Mouse (Mus musculus) megakaryocyte, embryonic 14.5 days (primary cell): ENCODE data around the gene Adssl1.

Experiments
- FLI1 ChIP-seq: IDR thresholded peaks from 2 replicates; pipeline ENCODE4 v1.6.1; 2012; ENCODE audit warnings: low read length, inconsistent platforms, mixed read lengths
- GATA1 ChIP-seq: IDR thresholded peaks from 3 replicates; pipeline ENCODE4 v1.6.1; 2012; ENCODE audit warnings: mixed read lengths, low read length, inconsistent platforms, borderline replicate concordance

- TF ChIP-seq GATA1: no peak
- TF ChIP-seq FLI1: no peak
Measured at GRCm38 (mm10) chr12:112618981-112619685, 712 bp upstream of the Adssl1 start.
